Mouse (Mus musculus) heart, postnatal 0 days (tissue): ENCODE data around the gene Fcrl6. TPM values are rescaled to one million over a fixed set of nuclear protein-coding genes. Genes with fewer than 3 reads are reported as not detected.

Source experiments
- ATAC-seq: fragments of 200-750 bp; cut with Nextera tagmentation; 2 replicates; pipeline ENCODE4 v1.8.0; 2017; ENCODE audit warnings: low read depth, moderate number of reproducible peaks, moderate library complexity; ENCODE audit not compliant: insufficient read depth
- DNase-seq: peaks from one replicate; pipeline ENCODE4 v3.0.0-alpha.2; 2016; ENCODE audit warnings: low spot score
- H3K27ac ChIP-seq: fragments of 300-500 bp; sonication (generic); 2 replicates; pipeline ENCODE4 v1.5.1; 2014; ENCODE audit warnings: low read depth, mild to moderate bottlenecking
- H3K27me3 ChIP-seq: fragments of 300-500 bp; sonication (generic); 2 replicates; pipeline ENCODE4 v1.6.1; 2014; ENCODE audit warnings: low read length, mixed read lengths; ENCODE audit not compliant: control insufficient read depth, insufficient read depth
- H3K36me3 ChIP-seq: fragments of 300-500 bp; sonication (generic); replicated peaks from 2 replicates; pipeline ENCODE4 v1.6.1; 2014; ENCODE audit warnings: low read length, mixed read lengths; ENCODE audit not compliant: control insufficient read depth, insufficient read depth
- H3K4me1 ChIP-seq: fragments of 300-500 bp; sonication (generic); 2 replicates; pipeline ENCODE4 v1.6.1; 2014; ENCODE audit warnings: antibody characterized with exemption; ENCODE audit not compliant: control insufficient read depth, insufficient read depth
- H3K4me2 ChIP-seq: fragments of 300-500 bp; sonication (generic); 2 replicates; pipeline ENCODE4 v1.6.1; 2014; ENCODE audit warnings: low read depth, mild to moderate bottlenecking, low read length, moderate library complexity
- H3K4me3 ChIP-seq: fragments of 300-500 bp; sonication (generic); 2 replicates; pipeline ENCODE4 v1.5.1; 2014; ENCODE audit warnings: low read depth, low read length
- H3K9ac ChIP-seq: fragments of 300-500 bp; sonication (generic); replicated peaks from 2 replicates; pipeline ENCODE4 v1.6.1; 2014; ENCODE audit warnings: low read depth, low read length, mixed read lengths
- H3K9me3 ChIP-seq: fragments of 300-500 bp; sonication (generic); replicated peaks from 2 replicates; pipeline ENCODE4 v1.6.1; 2016; ENCODE audit warnings: low read length; ENCODE audit not compliant: control insufficient read depth
- CTCF ChIP-seq: IDR thresholded peaks from 2 replicates; pipeline ENCODE4 v1.5.1; 2016; ENCODE audit warnings: antibody characterized with exemption, control low read depth, low read depth
- EP300 ChIP-seq: IDR thresholded peaks from 2 replicates; pipeline ENCODE4 v1.6.1; 2016; ENCODE audit warnings: antibody characterized with exemption, low read depth
- WGBS: fragments of 180-500 bp; shearing (Covaris S2); extraction: QIAGEN DNeasy Blood & Tissue Kit; methylation state at CpG from one replicate; pipeline ENCODE4 v1.1.7; 2014; 5-methylcytosine and 5-hydroxymethylcytosine counted together
- polyA plus RNA-seq: library from polyadenylated mRNA; unstranded; fragments of >200 nt; fragmentation: Nextera tagmentation; extraction: Ambion mirVana; gene quantifications from 2 replicates; pipeline ENCODE4 v1.2.1, GENCODE M21; 2015
- total RNA-seq: library from RNA; depleted of rRNA; stranded (reverse); fragments of >200 nt; gene quantifications from 2 replicates; pipeline ENCODE4 v1.2.3, GENCODE M21; 2014; ENCODE audit warnings: low replicate concordance; rRNA removed

The Fcrl6 gene
- total RNA-seq (not detected in 2 replicates), polyA plus RNA-seq (not detected in 2 replicates)

GRCm38 (mm10) chr1:172602326-172602725, at the start of gene Fcrl6:
Fcrl6 (minus strand) TSS chr1:172602551.
- no peak for DNase-seq
- H3K9me3 ChIP-seq = no peaks in the 10 kb centered on the region
- TF ChIP-seq CTCF (no peak), EP300 (no peak)
- no peaks in the 10 kb centered on the region for H3K27me3 ChIP-seq
- no peak for ATAC-seq
- no peak within 1 kb of the TSS for H3K9ac ChIP-seq
- WGBS = 38% methylated on average over 1 of the region's 1 CpGs
- no peak within 1 kb of the TSS for H3K4me2 ChIP-seq
- no peak within 1 kb of the TSS for H3K27ac ChIP-seq
- no peak within 1 kb of the TSS for H3K4me3 ChIP-seq
- no peaks in the 10 kb centered on the region for H3K4me1 ChIP-seq
- no peaks in the 10 kb centered on the region for H3K36me3 ChIP-seq

DNA sequence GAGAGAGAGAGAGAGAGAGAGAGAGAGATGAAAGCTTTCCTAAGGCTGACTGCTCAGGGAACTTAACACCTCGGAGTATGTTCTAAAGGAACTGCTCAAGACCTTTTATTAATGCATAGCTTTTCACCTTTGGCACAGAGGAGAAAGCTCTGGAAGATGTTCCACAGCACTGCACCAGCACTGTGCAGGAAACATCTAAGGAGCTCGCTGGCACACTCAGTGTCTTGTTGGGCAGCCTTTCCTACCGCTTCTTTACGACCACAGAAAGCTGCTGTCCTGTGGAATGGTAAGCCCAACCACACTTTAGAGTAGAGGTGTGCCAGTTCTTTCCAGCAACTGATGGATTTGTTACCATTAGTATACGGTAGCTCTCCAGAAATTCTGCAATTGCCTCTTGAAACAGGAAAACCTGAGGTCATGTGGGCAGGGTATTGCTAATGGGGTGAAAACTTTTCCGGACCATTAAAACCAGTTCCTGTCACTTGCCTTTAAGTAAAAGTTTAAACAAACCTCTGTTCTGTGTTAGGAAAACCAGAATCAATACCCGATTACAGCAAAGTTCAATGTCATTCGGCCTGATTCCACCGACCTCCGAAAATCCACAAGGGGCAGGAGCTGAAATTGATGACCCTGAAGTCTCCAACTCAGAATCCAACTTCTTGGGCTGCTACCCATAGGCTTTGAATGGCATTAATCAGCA, 49.1 kb upstream of the Fcrl6 start:
- ATAC-seq = no peak
- no peaks in the 10 kb centered on the region for H3K9me3 ChIP-seq
- DNase-seq = no peak
- 72% methylated on average over 10 of the region's 10 CpGs for WGBS
- no peak overlapping the region for H3K9ac ChIP-seq
- H3K4me3 ChIP-seq = no peak overlapping the region
- no peaks in the 10 kb centered on the region for H3K36me3 ChIP-seq
- no peak for TF ChIP-seq EP300
- TF ChIP-seq CTCF = no peak
- peaks cover 19% of the 10 kb centered on the region for H3K4me1 ChIP-seq
- H3K27me3 ChIP-seq = no peaks in the 10 kb centered on the region
- H3K27ac ChIP-seq = no peak overlapping the region
- no peak overlapping the region for H3K4me2 ChIP-seq

GRCm38 (mm10) chr1:172650519-172651287, 48.4 kb upstream of the Fcrl6 start:
- Histone ChIP-seq H3K36me3 (no peaks in the 10 kb centered on the region), H3K27ac (no peak overlapping the region), H3K4me2 (no peak overlapping the region), H3K4me1 (peaks cover 19% of the 10 kb centered on the region), H3K27me3 (no peaks in the 10 kb centered on the region), H3K9me3 (no peaks in the 10 kb centered on the region), H3K9ac (no peak overlapping the region), H3K4me3 (no peak overlapping the region)
- ATAC-seq (no peak), DNase-seq (no peak)
- peak; percentile 53 for TF ChIP-seq CTCF
- TF ChIP-seq EP300 = no peak
- 41% methylated on average over 8 of the region's 8 CpGs for WGBS

DNA sequence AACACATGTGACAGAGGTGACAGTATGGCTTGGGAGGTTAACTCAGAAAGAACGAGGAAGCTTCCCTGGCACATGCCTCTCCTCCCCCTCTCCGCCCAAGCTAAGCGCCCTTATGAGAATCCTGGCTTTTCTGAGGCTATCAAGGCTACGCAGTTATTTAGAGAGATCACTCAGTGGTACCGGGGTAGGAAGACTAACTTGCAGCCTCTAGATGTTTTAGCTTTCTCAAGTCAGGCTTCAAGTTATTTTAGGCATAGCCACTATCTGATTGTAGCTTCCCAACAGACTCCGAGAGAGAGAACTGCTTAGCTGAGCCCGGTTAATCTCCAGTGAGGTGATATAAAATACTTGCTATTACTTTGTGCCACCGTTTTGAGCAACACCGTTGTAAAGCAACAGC, 47.0 kb upstream of the Fcrl6 start:
- no peaks in the 10 kb centered on the region for H3K27me3 ChIP-seq
- H3K4me3 ChIP-seq = no peak overlapping the region
- no peak for DNase-seq
- TF ChIP-seq CTCF (no peak), EP300 (no peak)
- no peak overlapping the region for H3K4me2 ChIP-seq
- H3K36me3 ChIP-seq = no peaks in the 10 kb centered on the region
- no peaks in the 10 kb centered on the region for H3K9me3 ChIP-seq
- no peak overlapping the region for H3K9ac ChIP-seq
- H3K4me1 ChIP-seq = peaks cover 19% of the 10 kb centered on the region
- no peak for ATAC-seq
- WGBS = 30% methylated on average over 9 of the region's 9 CpGs
- H3K27ac ChIP-seq = no peak overlapping the region

GRCm38 (mm10) chr1:172647236-172647635, 44.9 kb upstream of the Fcrl6 start:
- no peak for DNase-seq
- no peak for ATAC-seq
- no peak overlapping the region for H3K4me3 ChIP-seq
- WGBS = 25% methylated on average over 4 of the region's 4 CpGs
- H3K36me3 ChIP-seq = no peaks in the 10 kb centered on the region
- H3K4me1 ChIP-seq = peaks cover 6% of the 10 kb centered on the region
- H3K9me3 ChIP-seq = no peaks in the 10 kb centered on the region
- H3K27me3 ChIP-seq = no peaks in the 10 kb centered on the region
- TF ChIP-seq EP300 (no peak), CTCF (no peak)
- no peak overlapping the region for H3K4me2 ChIP-seq
- no peak overlapping the region for H3K27ac ChIP-seq
- H3K9ac ChIP-seq = no peak overlapping the region
